Mouse (Mus musculus): ENCODE measurements around the gene Dcaf7.

DNA sequence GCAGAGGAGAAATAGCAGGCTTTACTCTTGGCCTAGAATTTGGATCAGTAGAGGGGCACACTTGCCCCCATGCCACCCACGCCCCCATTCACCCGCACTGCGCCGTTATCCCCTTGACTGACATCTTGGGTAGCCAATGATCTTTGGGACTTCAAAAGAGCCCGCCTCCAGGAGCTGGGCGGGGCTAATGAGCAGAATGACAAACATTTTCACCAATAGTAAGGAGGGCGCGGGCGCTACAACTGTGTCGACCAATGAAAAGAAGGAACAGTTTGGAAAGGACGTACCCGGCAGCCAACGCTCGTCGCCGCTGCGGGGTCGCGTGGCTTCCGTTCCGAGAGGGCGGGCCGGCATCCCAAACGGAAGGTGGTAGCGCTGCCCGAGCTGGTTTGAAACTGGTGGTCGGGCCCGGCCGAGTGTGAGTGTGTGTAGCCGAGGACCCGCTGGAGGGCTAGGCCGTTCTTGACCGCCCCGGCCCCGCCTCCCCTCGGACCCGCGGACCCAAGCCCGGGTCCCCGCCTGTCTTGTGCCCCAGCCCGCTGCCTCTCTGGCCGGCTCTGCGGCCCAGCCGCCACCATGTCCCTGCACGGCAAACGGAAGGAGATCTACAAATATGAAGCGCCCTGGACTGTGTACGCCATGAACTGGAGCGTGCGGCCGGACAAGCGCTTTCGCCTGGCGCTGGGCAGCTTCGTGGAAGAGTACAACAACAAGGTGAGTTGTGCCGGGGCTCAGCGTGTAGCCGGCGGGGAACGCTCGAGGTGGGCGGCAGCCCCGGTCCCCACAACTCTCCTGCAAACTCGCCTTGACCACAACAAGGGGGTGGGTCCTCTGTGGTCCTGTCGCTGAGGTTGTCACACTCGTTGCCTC is at the start of gene Dcaf7:
- TF ChIP-seq CTCF (IDR thresholded peaks at IDR 0.05; ENCODE audit: extremely low read depth, insufficient read length, insufficient replicate concordance, low read depth, low read length) (no peak), POLR2A (IDR thresholded peaks at IDR 0.05; ENCODE audit: low read depth, low read length) (0 out of 2 replicates have a peak, but pooled peaks have one; percentile 51)
